Mouse (Mus musculus): ENCODE measurements at regions not wholly inside any gene's neighbourhood (a gene's known extent, or its start where the extent isn't known, plus 50 kb on each side); places are given as distances from the start of the nearest gene placed in this dataset.

- DNase-seq: no peak
These were observed 102.4 kb upstream of the Sdk1 start for GRCm38 (mm10) chr5:141138771-141139360.

DNA sequence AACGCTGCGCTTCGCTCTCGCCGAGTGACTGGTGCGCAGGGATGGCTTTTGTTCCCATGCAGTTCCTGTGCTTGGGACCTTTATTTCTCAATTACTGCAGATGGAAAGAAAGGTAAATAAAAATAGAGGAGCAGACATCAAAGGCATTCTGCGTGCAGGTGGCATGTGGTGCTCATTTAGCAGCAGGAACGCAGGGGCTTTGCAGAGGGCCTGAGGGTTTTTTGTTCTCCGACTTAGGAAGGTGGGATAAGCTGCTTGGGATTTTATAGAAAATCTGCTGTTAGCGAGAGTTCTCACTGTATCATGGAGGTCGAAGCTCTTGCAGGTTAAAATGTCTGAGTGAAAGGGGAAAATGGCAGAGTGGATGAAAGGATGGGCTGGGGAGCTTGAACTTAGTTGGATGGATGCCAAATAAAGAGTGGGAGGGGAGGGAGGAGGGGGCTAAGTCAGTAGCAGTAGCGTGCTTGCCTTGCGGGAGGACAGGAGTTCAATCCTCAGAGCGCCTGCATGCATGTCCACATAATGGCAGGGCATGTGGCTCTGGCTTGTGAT, 101.9 kb upstream of the Sdk1 start:
- DNase-seq: no peak

DNA sequence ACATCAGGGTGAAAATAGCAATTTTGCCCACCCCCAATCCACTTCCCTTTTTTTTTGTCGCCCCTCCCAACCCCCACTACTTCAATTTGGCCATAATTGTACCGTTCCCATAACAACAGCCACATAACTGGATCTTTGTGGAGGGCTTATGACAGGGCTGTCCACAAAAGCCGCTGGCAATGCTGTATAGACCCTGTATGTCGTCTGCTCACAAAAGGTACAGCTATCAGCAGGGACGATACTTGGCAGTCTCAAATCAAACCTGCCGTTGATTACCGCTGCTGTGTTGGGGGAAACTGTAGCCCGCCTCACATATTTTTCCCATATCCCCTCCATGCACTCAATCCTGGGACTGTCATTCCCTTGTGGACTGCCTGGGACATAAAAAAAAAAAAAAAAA, 80.9 kb upstream of the Sdk1 start:
- no peak for DNase-seq

DNA sequence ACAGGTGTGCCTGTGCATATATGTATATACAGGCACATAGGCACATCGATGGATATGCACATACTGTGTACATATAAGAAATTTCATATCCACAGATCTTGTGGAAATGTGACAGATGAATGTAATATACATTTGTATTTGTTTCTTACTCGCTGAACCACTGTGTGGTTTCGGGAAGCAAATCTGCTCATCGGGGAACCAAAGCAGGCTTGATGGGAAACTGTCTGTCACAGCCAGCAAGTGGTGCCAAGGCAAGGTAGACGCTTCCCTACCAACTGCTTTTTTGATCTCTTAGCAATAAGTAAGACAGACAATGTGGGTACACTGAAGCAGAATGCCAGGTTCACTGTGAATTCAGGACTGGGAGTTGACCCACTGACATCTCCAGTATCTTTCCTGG, 80.3 kb upstream of the Sdk1 start:
- no peak for DNase-seq

DNA sequence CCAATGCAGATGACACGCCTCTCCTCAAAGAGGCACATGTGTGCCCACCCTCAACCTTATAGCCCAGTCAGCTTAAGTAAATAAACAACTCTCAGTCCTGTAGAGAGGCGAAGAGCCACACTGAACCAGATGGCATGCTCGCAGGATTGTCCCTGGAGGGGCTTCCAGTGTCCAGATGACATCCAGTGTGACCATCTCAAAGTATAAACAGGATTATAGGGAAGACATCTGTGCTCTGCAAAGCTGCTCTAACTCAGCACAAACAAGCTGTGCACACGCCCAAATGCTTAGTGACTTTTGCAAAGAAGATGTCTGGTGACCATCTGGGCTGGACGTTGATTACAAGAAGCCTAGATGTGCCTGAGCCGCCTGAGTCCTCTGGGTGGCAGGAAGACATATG, 58.8 kb upstream of the Sdk1 start:
- DNase-seq: no peak

DNA sequence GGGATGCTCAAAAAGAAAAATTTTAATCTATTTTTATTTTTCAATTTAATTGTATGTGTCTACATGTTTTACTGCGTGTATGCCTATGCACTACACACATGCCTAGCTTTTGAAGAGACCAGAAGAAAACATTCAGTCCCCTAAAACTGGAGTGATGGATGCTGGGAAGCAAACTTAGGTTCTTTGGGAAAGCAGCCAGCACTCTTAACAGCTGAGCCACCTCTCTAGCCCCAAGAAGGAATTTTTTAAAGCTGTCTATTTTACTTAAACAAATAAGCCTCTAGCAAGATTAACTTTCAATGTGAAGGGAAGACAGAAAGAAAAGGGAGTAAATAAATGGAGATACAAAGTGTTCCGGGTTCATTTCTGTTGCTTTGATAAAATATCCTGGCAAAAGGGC, 52.3 kb upstream of the Sdk1 start:
- DNase-seq: no peak
